Mouse (Mus musculus) stomach, postnatal 0 days (tissue): Measurements from ENCODE around the gene Duox2. TPM values are rescaled to one million over a fixed set of nuclear protein-coding genes. Genes with fewer than 3 reads are reported as not detected.
"Not testable (repeated sequence)": the region's sequence is repeated elsewhere in the genome, so short reads cannot be mapped to it uniquely, and the experiment has no call there.

Source experiments
- ATAC-seq: fragments of 200-750 bp; cut with Nextera tagmentation; 2 replicates; pipeline ENCODE4 v1.8.0; 2017; ENCODE audit not compliant: low FRiP score, low TSS enrichment
- DNase-seq: peaks from one replicate; pipeline ENCODE4 v3.0.0-alpha.2; 2016; ENCODE audit warnings: low spot score
- H3K27ac ChIP-seq: fragments of 300-500 bp; sonication (generic); replicated peaks from 2 replicates; pipeline ENCODE4 v1.5.1; 2014; ENCODE audit warnings: mild to moderate bottlenecking, control low read depth
- H3K27me3 ChIP-seq: fragments of 300-500 bp; sonication (generic); 2 replicates; pipeline ENCODE4 v1.6.1; 2014; ENCODE audit warnings: low read length; ENCODE audit not compliant: control insufficient read depth, insufficient read depth
- H3K36me3 ChIP-seq: fragments of 300-500 bp; sonication (generic); 2 replicates; pipeline ENCODE4 v1.6.1; 2014; ENCODE audit warnings: low read length, mixed read lengths; ENCODE audit not compliant: control insufficient read depth, insufficient read depth
- H3K4me1 ChIP-seq: fragments of 300-500 bp; sonication (generic); replicated peaks from 2 replicates; pipeline ENCODE4 v1.6.1; 2014; ENCODE audit warnings: antibody characterized with exemption; ENCODE audit not compliant: control insufficient read depth, insufficient read depth
- H3K4me2 ChIP-seq: fragments of 300-500 bp; sonication (generic); replicated peaks from 2 replicates; pipeline ENCODE4 v1.6.1; 2014; ENCODE audit warnings: low read depth, mild to moderate bottlenecking, control low read depth, moderate library complexity
- H3K4me3 ChIP-seq: fragments of 300-500 bp; sonication (generic); 2 replicates; pipeline ENCODE4 v1.5.1; 2014; ENCODE audit warnings: low read depth, low read length, control low read depth
- H3K9ac ChIP-seq: fragments of 300-500 bp; sonication (generic); 2 replicates; pipeline ENCODE4 v1.6.1; 2014; ENCODE audit warnings: mild to moderate bottlenecking, low read length, control low read depth, mixed read lengths
- H3K9me3 ChIP-seq: fragments of 300-500 bp; sonication (generic); 2 replicates; pipeline ENCODE4 v1.6.1; 2016; ENCODE audit warnings: low read length; ENCODE audit not compliant: control insufficient read depth
- CTCF ChIP-seq: IDR thresholded peaks from 2 replicates; pipeline ENCODE4 v1.5.1; 2016; ENCODE audit warnings: antibody characterized with exemption, low read depth, mild to moderate bottlenecking, moderate library complexity
- EP300 ChIP-seq: optimal IDR thresholded peaks from 2 replicates; pipeline ENCODE3; 2016; ENCODE audit warnings: antibody characterized with exemption
- WGBS: fragments of 180-500 bp; shearing (Covaris S2); extraction: QIAGEN DNeasy Blood & Tissue Kit; methylation state at CpG from one replicate; pipeline ENCODE4 v1.1.7; 2014; 5-methylcytosine and 5-hydroxymethylcytosine counted together
- polyA plus RNA-seq: library from polyadenylated mRNA; unstranded; fragments of >200 nt; fragmentation: Nextera tagmentation; extraction: Ambion mirVana; gene quantifications from 2 replicates; pipeline ENCODE4 v1.2.1, GENCODE M21; 2015

The Duox2 gene
- polyA plus RNA-seq, 1 experiment from 2014 or later, result 15.2 TPM

- Histone ChIP-seq H3K4me1 (no peaks in the 10 kb centered on the region), H3K27me3 (no peaks in the 10 kb centered on the region; the same call in 1 of the 2 replicates), H3K9ac (no peak overlapping the region), H3K4me2 (no peak overlapping the region), H3K36me3 (no peaks in the 10 kb centered on the region), H3K9me3 (no peaks in the 10 kb centered on the region), H3K4me3 (no peak overlapping the region), H3K27ac (no peak overlapping the region)
- DNase-seq (no peak), ATAC-seq (no peak)
- WGBS, result 61% methylated on average over 3 of the region's 3 CpGs
- TF ChIP-seq CTCF (no peak), EP300 (no peak)
Observed at GRCm38 (mm10) chr2:122332222-122332621, 34.0 kb upstream of the Duox2 start.

GRCm38 (mm10) chr2:122330317-122330716 is 32.1 kb upstream of the Duox2 start:
- H3K27me3 ChIP-seq, H3K4me2 ChIP-seq, DNase-seq, H3K27ac ChIP-seq, H3K4me3 ChIP-seq, H3K36me3 ChIP-seq, H3K4me1 ChIP-seq, H3K9me3 ChIP-seq, H3K9ac ChIP-seq, ATAC-seq: not testable (repeated sequence)
- 75% methylated on average over 5 of the region's 6 CpGs for WGBS

GRCm38 (mm10) chr2:122327986-122328385 is 29.7 kb upstream of the Duox2 start:
- TF ChIP-seq EP300, result no peak
- TF ChIP-seq CTCF, result no peak
- no peak overlapping the region for H3K4me2 ChIP-seq
- H3K9ac ChIP-seq, result no peak overlapping the region
- no peak overlapping the region for H3K27ac ChIP-seq
- no peak for DNase-seq
- no peaks in the 10 kb centered on the region for H3K4me1 ChIP-seq
- H3K4me3 ChIP-seq, result no peak overlapping the region
- WGBS, result 54% methylated on average over 3 of the region's 3 CpGs
- no peak for ATAC-seq
- no peaks in the 10 kb centered on the region for H3K36me3 ChIP-seq
- H3K27me3 ChIP-seq, result no peaks in the 10 kb centered on the region
- H3K9me3 ChIP-seq, result no peaks in the 10 kb centered on the region

- DNase-seq (no peak), ATAC-seq (no peak)
- H3K4me2 ChIP-seq, result no peak overlapping the region
Observed at GRCm38 (mm10) chr2:122325361-122325760, 27.1 kb upstream of the Duox2 start.

GRCm38 (mm10) chr2:122324586-122324985 is 26.3 kb upstream of the Duox2 start:
- H3K9ac ChIP-seq, result no peak overlapping the region
- H3K27me3 ChIP-seq, result no peaks in the 10 kb centered on the region
- no peaks in the 10 kb centered on the region for H3K36me3 ChIP-seq
- DNase-seq, result no peak
- WGBS, result 74% methylated on average over 3 of the region's 3 CpGs
- no peaks in the 10 kb centered on the region for H3K4me1 ChIP-seq
- H3K27ac ChIP-seq, result no peak overlapping the region
- H3K4me3 ChIP-seq, result no peak overlapping the region
- ATAC-seq, result no peak
- TF ChIP-seq CTCF (no peak), EP300 (no peak)
- H3K9me3 ChIP-seq, result no peaks in the 10 kb centered on the region
- H3K4me2 ChIP-seq, result no peak overlapping the region

More at GRCm38 (mm10) chr2:122325361-122325760, 27.1 kb upstream of the Duox2 start:
- TF ChIP-seq CTCF (no peak), EP300 (no peak)
- Histone ChIP-seq H3K27ac (no peak overlapping the region), H3K4me3 (no peak overlapping the region), H3K27me3 (no peaks in the 10 kb centered on the region), H3K36me3 (no peaks in the 10 kb centered on the region), H3K4me1 (no peaks in the 10 kb centered on the region), H3K9me3 (no peaks in the 10 kb centered on the region), H3K9ac (no peak overlapping the region)
- WGBS, result 50% methylated on average over 2 of the region's 2 CpGs

GRCm38 (mm10) chr2:122323960-122324359 is 25.7 kb upstream of the Duox2 start:
- no peak for ATAC-seq
- TF ChIP-seq EP300 (no peak), CTCF (no peak)

More at GRCm38 (mm10) chr2:122323960-122324359, 25.7 kb upstream of the Duox2 start:
- Histone ChIP-seq H3K27ac (no peak overlapping the region), H3K9ac (no peak overlapping the region), H3K4me2 (no peak overlapping the region), H3K4me3 (no peak overlapping the region), H3K9me3 (no peaks in the 10 kb centered on the region), H3K27me3 (no peaks in the 10 kb centered on the region), H3K36me3 (no peaks in the 10 kb centered on the region), H3K4me1 (no peaks in the 10 kb centered on the region)
- WGBS, result 49% methylated on average over 3 of the region's 3 CpGs
- DNase-seq, result no peak
